Mouse (Mus musculus): ENCODE results near the gene Atg7. TPM values are rescaled to one million over a fixed set of nuclear protein-coding genes. Genes with fewer than 3 reads are reported as not detected.
A peak's percentile ranks its signal among the peaks of the same experiment; 100 is the strongest.

Gene Atg7
- polyA plus RNA-seq, 1 experiment from 2014 or later: 18.7 TPM

- WGBS: 76% methylated on average over 4 of the region's 4 CpGs
Measured at GRCm38 (mm10) chr6:114738760-114739112, 95.8 kb downstream of the Atg7 start.

GRCm38 (mm10) chr6:114742209-114743003, 99.5 kb downstream of the Atg7 start:
- 93% methylated on average over 12 of the region's 12 CpGs for WGBS
- no peak overlapping the region for H3K9ac ChIP-seq

More at GRCm38 (mm10) chr6:114738760-114739112, 95.8 kb downstream of the Atg7 start:
- 0 out of 2 replicates have a peak, but pooled peaks cover 7% of the 10 kb centered on the region for H3K9me3 ChIP-seq
- no peak overlapping the region for H3K27ac ChIP-seq
- peak overlapping the region; percentile 70 for H3K9ac ChIP-seq
- H3K27me3 ChIP-seq: no peaks in the 10 kb centered on the region
- peaks cover 21% of the 10 kb centered on the region for H3K36me3 ChIP-seq
- H3K4me2 ChIP-seq (replicated peaks): peak overlapping the region; percentile 65
- H3K4me3 ChIP-seq: peak overlapping the region; percentile 39; the same call in 1 of the 2 replicates
- ATAC-seq (ENCODE audit: low FRiP score, low read depth): no peak
- H3K4me1 ChIP-seq: peaks cover 25% of the 10 kb centered on the region

GRCm38 (mm10) chr6:114743126-114743525, 100.2 kb downstream of the Atg7 start:
- no peak overlapping the region for H3K9ac ChIP-seq
- no peak overlapping the region for H3K4me2 ChIP-seq (replicated peaks)
- no peak overlapping the region for H3K4me3 ChIP-seq
- WGBS: 89% methylated on average over 8 of the region's 8 CpGs
- 0 out of 2 replicates have a peak, but pooled peaks cover 7% of the 10 kb centered on the region for H3K9me3 ChIP-seq
- H3K4me1 ChIP-seq: peaks cover 21% of the 10 kb centered on the region; the same call in 1 of the 2 replicates
- no peaks in the 10 kb centered on the region for H3K27me3 ChIP-seq
- H3K27ac ChIP-seq: no peak overlapping the region
- ATAC-seq (ENCODE audit: low FRiP score, low read depth): no peak
- peaks cover 21% of the 10 kb centered on the region for H3K36me3 ChIP-seq

More at GRCm38 (mm10) chr6:114742209-114743003, 99.5 kb downstream of the Atg7 start:
- Histone ChIP-seq H3K27ac (no peak overlapping the region), H3K4me3 (no peak overlapping the region), H3K4me2 (replicated peaks) (no peak overlapping the region), H3K9me3 (0 out of 2 replicates have a peak, but pooled peaks cover 7% of the 10 kb centered on the region), H3K4me1 (peaks cover 28% of the 10 kb centered on the region; the same call in 1 of the 2 replicates), H3K36me3 (peaks cover 21% of the 10 kb centered on the region), H3K27me3 (no peaks in the 10 kb centered on the region)
- ATAC-seq (ENCODE audit: low FRiP score, low read depth): no peak

GRCm38 (mm10) chr6:114743845-114744244, 100.9 kb downstream of the Atg7 start:
- peaks cover 21% of the 10 kb centered on the region for H3K36me3 ChIP-seq
- no peak overlapping the region for H3K4me2 ChIP-seq (replicated peaks)
- 88% methylated on average over 2 of the region's 2 CpGs for WGBS
- peaks cover 15% of the 10 kb centered on the region; the same call in 1 of the 2 replicates for H3K4me1 ChIP-seq
- no peak overlapping the region for H3K4me3 ChIP-seq
- H3K27ac ChIP-seq: no peak overlapping the region
- H3K9me3 ChIP-seq: 0 out of 2 replicates have a peak, but pooled peaks cover 7% of the 10 kb centered on the region
- ATAC-seq (ENCODE audit: low FRiP score, low read depth): no peak
- no peaks in the 10 kb centered on the region for H3K27me3 ChIP-seq
- no peak overlapping the region for H3K9ac ChIP-seq

GRCm38 (mm10) chr6:114746439-114746974, 103.6 kb downstream of the Atg7 start:
- Histone ChIP-seq H3K36me3 (peaks cover 6% of the 10 kb centered on the region; the same call in 1 of the 2 replicates), H3K9me3 (no peaks in the 10 kb centered on the region), H3K4me2 (replicated peaks) (no peak overlapping the region), H3K27me3 (no peaks in the 10 kb centered on the region), H3K27ac (peak overlapping the region; percentile 39; the same call in 1 of the 2 replicates), H3K9ac (no peak overlapping the region), H3K4me1 (peaks cover 15% of the 10 kb centered on the region; the same call in 1 of the 2 replicates), H3K4me3 (no peak overlapping the region)
- no peak for ATAC-seq (ENCODE audit: low FRiP score, low read depth)
- WGBS: 71% methylated on average over 7 of the region's 7 CpGs

GRCm38 (mm10) chr6:114748419-114748818, 105.5 kb downstream of the Atg7 start:
- ATAC-seq (ENCODE audit: low FRiP score, low read depth): no peak
- WGBS: 79% methylated on average over 3 of the region's 3 CpGs

GRCm38 (mm10) chr6:114748882-114749281, 106.0 kb downstream of the Atg7 start:
- ATAC-seq (ENCODE audit: low FRiP score, low read depth): no peak
- H3K9ac ChIP-seq: no peak overlapping the region
- 88% methylated on average over 3 of the region's 3 CpGs for WGBS
- peaks cover 15% of the 10 kb centered on the region; the same call in 1 of the 2 replicates for H3K4me1 ChIP-seq
- no peak overlapping the region for H3K4me2 ChIP-seq (replicated peaks)
- H3K27me3 ChIP-seq: no peaks in the 10 kb centered on the region
- H3K4me3 ChIP-seq: no peak overlapping the region
- H3K36me3 ChIP-seq: no peaks in the 10 kb centered on the region
- H3K9me3 ChIP-seq: no peaks in the 10 kb centered on the region
- H3K27ac ChIP-seq: no peak overlapping the region

More at GRCm38 (mm10) chr6:114748419-114748818, 105.5 kb downstream of the Atg7 start:
- no peak overlapping the region for H3K4me3 ChIP-seq
- H3K9me3 ChIP-seq: no peaks in the 10 kb centered on the region
- no peak overlapping the region for H3K9ac ChIP-seq
- H3K27ac ChIP-seq: no peak overlapping the region
- H3K4me1 ChIP-seq: peaks cover 15% of the 10 kb centered on the region; the same call in 1 of the 2 replicates
- no peaks in the 10 kb centered on the region for H3K36me3 ChIP-seq
- H3K27me3 ChIP-seq: no peaks in the 10 kb centered on the region
- no peak overlapping the region for H3K4me2 ChIP-seq (replicated peaks)

GRCm38 (mm10) chr6:114758795-114759194, 115.9 kb downstream of the Atg7 start:
- H3K27me3 ChIP-seq: no peaks in the 10 kb centered on the region
- no peak overlapping the region for H3K4me3 ChIP-seq
- H3K9me3 ChIP-seq: no peaks in the 10 kb centered on the region
- 83% methylated on average over 7 of the region's 7 CpGs for WGBS
- H3K4me1 ChIP-seq: no peaks in the 10 kb centered on the region
- H3K36me3 ChIP-seq: no peaks in the 10 kb centered on the region
- H3K27ac ChIP-seq: no peak overlapping the region
- ATAC-seq (ENCODE audit: low FRiP score, low read depth): no peak
- H3K9ac ChIP-seq: no peak overlapping the region
- H3K4me2 ChIP-seq (replicated peaks): no peak overlapping the region

- 86% methylated on average over 6 of the region's 6 CpGs for WGBS
- no peak overlapping the region for H3K4me2 ChIP-seq (replicated peaks)
Measured at GRCm38 (mm10) chr6:114766314-114766713, 123.4 kb downstream of the Atg7 start.

GRCm38 (mm10) chr6:114767710-114768109, 124.8 kb downstream of the Atg7 start:
- Histone ChIP-seq H3K36me3 (no peaks in the 10 kb centered on the region), H3K27me3 (no peaks in the 10 kb centered on the region), H3K4me1 (peaks cover 32% of the 10 kb centered on the region), H3K27ac (no peak overlapping the region), H3K4me2 (replicated peaks) (no peak overlapping the region), H3K4me3 (no peak overlapping the region), H3K9ac (no peak overlapping the region), H3K9me3 (no peaks in the 10 kb centered on the region)
- ATAC-seq (ENCODE audit: low FRiP score, low read depth): no peak
- 7% methylated on average over 2 of the region's 2 CpGs for WGBS

More at GRCm38 (mm10) chr6:114766314-114766713, 123.4 kb downstream of the Atg7 start:
- Histone ChIP-seq H3K4me3 (no peak overlapping the region), H3K27ac (no peak overlapping the region), H3K4me1 (peaks cover 21% of the 10 kb centered on the region), H3K9ac (no peak overlapping the region), H3K27me3 (no peaks in the 10 kb centered on the region), H3K9me3 (no peaks in the 10 kb centered on the region), H3K36me3 (no peaks in the 10 kb centered on the region)
- no peak for ATAC-seq (ENCODE audit: low FRiP score, low read depth)

- 71% methylated on average over 2 of the region's 2 CpGs for WGBS
- no peak overlapping the region for H3K4me2 ChIP-seq (replicated peaks)
Measured at GRCm38 (mm10) chr6:114770337-114770736, 127.4 kb downstream of the Atg7 start.

GRCm38 (mm10) chr6:114771502-114771901, 128.6 kb downstream of the Atg7 start:
- WGBS: 68% methylated on average over 4 of the region's 4 CpGs
- Histone ChIP-seq H3K36me3 (no peaks in the 10 kb centered on the region), H3K9ac (no peak overlapping the region), H3K4me1 (peaks cover 32% of the 10 kb centered on the region), H3K9me3 (no peaks in the 10 kb centered on the region), H3K27me3 (no peaks in the 10 kb centered on the region), H3K4me2 (replicated peaks) (no peak overlapping the region), H3K27ac (no peak overlapping the region), H3K4me3 (no peak overlapping the region)
- ATAC-seq (ENCODE audit: low FRiP score, low read depth): no peak

More at GRCm38 (mm10) chr6:114770337-114770736, 127.4 kb downstream of the Atg7 start:
- Histone ChIP-seq H3K4me1 (peaks cover 32% of the 10 kb centered on the region), H3K9ac (no peak overlapping the region), H3K9me3 (no peaks in the 10 kb centered on the region), H3K36me3 (no peaks in the 10 kb centered on the region), H3K27ac (no peak overlapping the region), H3K4me3 (no peak overlapping the region), H3K27me3 (no peaks in the 10 kb centered on the region)
- no peak for ATAC-seq (ENCODE audit: low FRiP score, low read depth)
